Mouse (Mus musculus): ENCODE results near the gene Mlec.

Gene Mlec

DNA sequence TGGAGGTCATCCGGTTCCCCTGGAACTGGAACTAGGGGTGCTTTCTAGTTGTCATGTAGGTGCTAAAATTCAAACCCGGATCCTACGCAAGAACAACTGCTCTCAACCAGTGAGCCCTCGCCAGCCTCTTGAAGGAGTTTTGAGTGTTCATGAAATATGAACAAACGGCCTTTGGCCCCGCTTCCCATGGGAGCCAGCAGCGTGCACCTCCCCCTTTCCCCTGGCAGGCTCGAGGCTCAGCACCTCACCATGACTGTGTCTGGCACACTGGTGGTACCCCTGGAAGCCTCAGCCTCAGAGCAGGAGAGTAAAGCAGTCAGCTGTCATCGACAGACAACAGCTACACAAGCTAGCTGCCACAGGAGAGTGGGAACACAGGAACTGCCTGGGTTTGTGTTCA lies 58.0 kb downstream of the Mlec start:
- CTCF ChIA-PET = interaction anchor here in 3 of 4 experiments (0.7 to 2.5 kb wide), 4 partner anchors 8 to 195 kb away, joined by 3 to 12 read pairs (median 7); no protein-coding TSS in a partner anchor

GRCm38 (mm10) chr5:115099530-115099929 lies 58.4 kb downstream of the Mlec start:
- CTCF ChIA-PET = interaction anchor here in 2 of 4 experiments (1.0 to 2.1 kb wide), 5 partner anchors 8 to 125 kb away, joined by 3 to 11 read pairs (median 8); no protein-coding TSS in a partner anchor
- POLR2A ChIA-PET = interaction anchor here in 3 of 4 experiments (0.6 to 1.8 kb wide), 13 partner anchors 8 to 125 kb away, joined by 3 to 8 read pairs (median 4); partner anchors contain the start of gene Acads (in 1 of the 3)

More for the DNA sequence above, 58.0 kb downstream of the Mlec start:
- POLR2A ChIA-PET = interaction anchor here in 3 of 4 experiments (0.8 to 1.8 kb wide), 10 partner anchors 8 to 125 kb away, joined by 3 to 7 read pairs (median 4); no protein-coding TSS in a partner anchor

- POLR2A ChIA-PET = interaction anchor here in 2 of 4 experiments (0.7 to 1.8 kb wide), 7 partner anchors 9 to 930 kb away, joined by 3 to 8 read pairs (median 4); no protein-coding TSS in a partner anchor
- CTCF ChIA-PET = interaction anchor here in 3 of 4 experiments (0.7 to 2.1 kb wide), 5 partner anchors 9 to 119 kb away, joined by 3 to 11 read pairs (median 6); no protein-coding TSS in a partner anchor
These were observed 59.8 kb downstream of the Mlec start, which contains the start of gene Gm10401 for GRCm38 (mm10) chr5:115098195-115098594. Gene Gm10401 (minus strand): TSS chr5:115098295.

All from embryonic stem cell, embryonic (primary cell).